Mouse (Mus musculus) brain, embryonic 14.5 days (tissue): ENCODE measurements around the gene Chchd5. TPM values are rescaled to one million over a fixed set of nuclear protein-coding genes. Genes with fewer than 3 reads are reported as not detected.
A peak's percentile ranks its signal among the peaks of the same experiment; 100 is the strongest.

Experiments
- DNase-seq: peaks from one replicate; pipeline ENCODE4 v3.0.0-alpha.2; 2011; ENCODE audit warnings: low read depth
- CTCF ChIP-seq: fragments of 200-500 bp; IDR thresholded peaks from 2 replicates; pipeline ENCODE4 v1.5.1; 2012; ENCODE audit warnings: inconsistent platforms, mild to moderate bottlenecking, moderate library complexity, borderline replicate concordance; ENCODE audit not compliant: insufficient read depth, insufficient read length; ENCODE audit errors: extremely low read depth
- POLR2A ChIP-seq: fragments of 200-500 bp; IDR thresholded peaks from 2 replicates; pipeline ENCODE4 v1.6.1; 2012; ENCODE audit warnings: mild to moderate bottlenecking, inconsistent platforms, borderline replicate concordance; ENCODE audit not compliant: poor library complexity, insufficient read depth, insufficient read length, severe bottlenecking; ENCODE audit errors: extremely low read depth
- polyA plus RNA-seq: library from polyadenylated mRNA; depleted of rRNA; stranded (reverse); fragments of >200 nt; gene quantifications from 2 replicates; pipeline ENCODE4 v1.2.3, GENCODE M21; 2012; rRNA removed

The Chchd5 gene
- 23.4 and 31.6 TPM in 2 replicates for polyA plus RNA-seq

- TF ChIP-seq CTCF, result no peak
- peak; percentile 69; the same call in 1 of the 2 replicates for TF ChIP-seq POLR2A
- DNase-seq, result peak; percentile 99
Measured at GRCm38 (mm10) chr2:129129412-129129929, at the start of gene Chchd5. Gene Chchd5 (plus strand): TSS chr2:129129700.

GRCm38 (mm10) chr2:129081097-129081496, 48.4 kb upstream of the Chchd5 start:
- no peak for DNase-seq
- TF ChIP-seq CTCF (no peak), POLR2A (no peak)

GRCm38 (mm10) chr2:129083514-129083913, 46.0 kb upstream of the Chchd5 start:
- DNase-seq, result no peak
- TF ChIP-seq POLR2A (no peak), CTCF (no peak)

- DNase-seq, result peak; percentile 46
Measured at GRCm38 (mm10) chr2:129084959-129085358, 44.5 kb upstream of the Chchd5 start.

GRCm38 (mm10) chr2:129087520-129087919, 42.0 kb upstream of the Chchd5 start:
- no peak for TF ChIP-seq POLR2A
- no peak for TF ChIP-seq CTCF

More at GRCm38 (mm10) chr2:129084959-129085358, 44.5 kb upstream of the Chchd5 start:
- peak; percentile 71 for TF ChIP-seq CTCF
- no peak for TF ChIP-seq POLR2A

GRCm38 (mm10) chr2:129090370-129090769, 39.1 kb upstream of the Chchd5 start:
- DNase-seq, result no peak
- TF ChIP-seq POLR2A, result no peak
- TF ChIP-seq CTCF, result no peak

More at GRCm38 (mm10) chr2:129087520-129087919, 42.0 kb upstream of the Chchd5 start:
- DNase-seq, result no peak

- TF ChIP-seq POLR2A (no peak), CTCF (no peak)
- no peak for DNase-seq
Measured at GRCm38 (mm10) chr2:129092810-129093209, 36.7 kb upstream of the Chchd5 start.

- DNase-seq, result no peak
- no peak for TF ChIP-seq POLR2A
- no peak for TF ChIP-seq CTCF
Measured at GRCm38 (mm10) chr2:129093926-129094724, 35.4 kb upstream of the Chchd5 start.

- TF ChIP-seq CTCF, result no peak
- TF ChIP-seq POLR2A, result peak; percentile 38; the same call in 1 of the 2 replicates
- DNase-seq, result peak; percentile 97
Measured at GRCm38 (mm10) chr2:129100784-129101310, 28.7 kb upstream of the Chchd5 start, which contains the start of gene Polr1b. Gene Polr1b (plus strand): TSS chr2:129100995.

- DNase-seq, result no peak
- TF ChIP-seq POLR2A (no peak), CTCF (no peak)
Measured at GRCm38 (mm10) chr2:129112924-129113323, 16.6 kb upstream of the Chchd5 start.

GRCm38 (mm10) chr2:129115706-129116367, 13.7 kb upstream of the Chchd5 start:
- no peak for DNase-seq
- no peak for TF ChIP-seq POLR2A
- TF ChIP-seq CTCF, result no peak
